Mouse (Mus musculus) midbrain, postnatal 0 days (tissue): ENCODE results near the gene Tns3. TPM values are rescaled to one million over a fixed set of nuclear protein-coding genes. Genes with fewer than 3 reads are reported as not detected.

Experiments
- ATAC-seq: fragments of 200-750 bp; cut with Nextera tagmentation; 2 replicates; pipeline ENCODE4 v1.8.0; 2017; ENCODE audit warnings: moderate number of reproducible peaks, mild to moderate bottlenecking, moderate TSS enrichment, moderate library complexity; ENCODE audit not compliant: low FRiP score
- DNase-seq: peaks from one replicate; pipeline ENCODE4 v3.0.0-alpha.2; 2015; ENCODE audit warnings: low spot score
- H3K27ac ChIP-seq: fragments of 300-500 bp; sonication (generic); 2 replicates; pipeline ENCODE4 v1.5.1; 2014; ENCODE audit warnings: low read depth, mild to moderate bottlenecking, low read length, mixed read lengths
- H3K27me3 ChIP-seq: fragments of 300-500 bp; sonication (generic); 2 replicates; pipeline ENCODE4 v1.6.1; 2014; ENCODE audit warnings: low read length, control low read depth, mixed read lengths; ENCODE audit not compliant: insufficient read depth
- H3K36me3 ChIP-seq: fragments of 300-500 bp; sonication (generic); 2 replicates; pipeline ENCODE4 v1.6.1; 2014; ENCODE audit warnings: low read length, control low read depth, mixed read lengths; ENCODE audit not compliant: insufficient read depth
- H3K4me1 ChIP-seq: fragments of 300-500 bp; sonication (generic); 2 replicates; pipeline ENCODE4 v1.6.1; 2014; ENCODE audit warnings: mild to moderate bottlenecking, control low read depth, antibody characterized with exemption, low read length, mixed read lengths; ENCODE audit not compliant: insufficient read depth
- H3K4me2 ChIP-seq: fragments of 300-500 bp; sonication (generic); 2 replicates; pipeline ENCODE4 v1.6.1; 2014; ENCODE audit warnings: low read depth, mild to moderate bottlenecking, low read length, mixed read lengths; ENCODE audit not compliant: poor library complexity, severe bottlenecking
- H3K4me3 ChIP-seq: fragments of 300-500 bp; sonication (generic); 2 replicates; pipeline ENCODE4 v1.5.1; 2014; ENCODE audit warnings: low read depth, mild to moderate bottlenecking, low read length, moderate library complexity
- H3K9ac ChIP-seq: fragments of 300-500 bp; sonication (generic); replicated peaks from 2 replicates; pipeline ENCODE4 v1.6.1; 2014; ENCODE audit warnings: mild to moderate bottlenecking, low read length, moderate library complexity, mixed read lengths; ENCODE audit not compliant: poor library complexity, severe bottlenecking
- H3K9me3 ChIP-seq: fragments of 300-500 bp; sonication (generic); 2 replicates; pipeline ENCODE4 v1.6.1; 2016; ENCODE audit warnings: low read length, control low read depth
- CTCF ChIP-seq: IDR thresholded peaks from 2 replicates; pipeline ENCODE4 v1.5.1; 2016; ENCODE audit warnings: antibody characterized with exemption, mild to moderate bottlenecking
- WGBS: fragments of 180-500 bp; shearing (Covaris S2); extraction: QIAGEN DNeasy Blood & Tissue Kit; methylation state at CpG from one replicate; pipeline ENCODE4 v1.1.7; 2014; 5-methylcytosine and 5-hydroxymethylcytosine counted together
- polyA plus RNA-seq: library from polyadenylated mRNA; unstranded; fragments of >200 nt; fragmentation: Nextera tagmentation; extraction: Ambion mirVana; gene quantifications from 2 replicates; pipeline ENCODE4 v1.2.1, GENCODE M21; 2015
- total RNA-seq: library from RNA; depleted of rRNA; stranded (reverse); fragments of >200 nt; gene quantifications from 2 replicates; pipeline ENCODE4 v1.2.3, GENCODE M21; 2014

Gene Tns3
- total and polyA plus RNA-seq, 2 experiments from 2014 or later, result 4.9 to 38.7 TPM

- no peak overlapping the region for H3K9ac ChIP-seq
- ATAC-seq, result no peak
- no peaks in the 10 kb centered on the region for H3K27me3 ChIP-seq
- no peak for TF ChIP-seq CTCF
- H3K4me1 ChIP-seq, result no peaks in the 10 kb centered on the region
- H3K4me3 ChIP-seq, result no peak overlapping the region
- no peaks in the 10 kb centered on the region for H3K9me3 ChIP-seq
- H3K27ac ChIP-seq, result no peak overlapping the region
- no peak for DNase-seq
- H3K36me3 ChIP-seq, result no peaks in the 10 kb centered on the region
- no peak overlapping the region for H3K4me2 ChIP-seq
- WGBS, result 79% methylated on average over 3 of the region's 3 CpGs
Measured at GRCm38 (mm10) chr11:8701400-8701799, 37.1 kb upstream of the Tns3 start.

DNA sequence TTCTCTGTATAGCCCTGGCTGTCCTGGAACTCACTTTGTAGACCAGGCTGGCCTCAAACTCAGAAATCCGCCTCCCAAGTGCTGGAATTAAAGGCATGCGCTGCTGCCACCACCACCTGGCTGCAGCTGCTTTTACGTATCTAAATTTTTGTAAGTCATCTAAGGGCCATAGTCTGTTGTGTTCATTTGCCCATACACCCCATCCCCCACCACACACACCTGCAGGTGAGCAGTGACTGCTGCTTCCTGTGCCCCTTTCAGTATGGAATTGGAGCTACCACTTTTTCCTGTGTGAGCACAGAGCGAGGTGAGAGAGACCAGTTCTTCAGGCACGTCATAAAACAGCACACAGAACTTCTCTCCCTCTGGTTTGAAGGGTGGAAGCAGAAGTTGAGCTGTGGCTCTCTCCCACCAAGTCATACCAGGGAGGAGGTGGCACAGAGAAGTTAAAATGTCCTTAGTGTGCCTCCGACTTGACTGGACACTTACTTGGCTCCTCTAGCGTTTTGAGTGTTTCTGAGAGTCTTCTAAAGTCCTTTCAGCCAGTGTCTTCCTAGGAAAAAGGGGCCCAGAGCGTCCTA, 36.4 kb upstream of the Tns3 start:
- H3K9me3 ChIP-seq, result no peaks in the 10 kb centered on the region
- WGBS, result 86% methylated on average over 8 of the region's 8 CpGs

DNA sequence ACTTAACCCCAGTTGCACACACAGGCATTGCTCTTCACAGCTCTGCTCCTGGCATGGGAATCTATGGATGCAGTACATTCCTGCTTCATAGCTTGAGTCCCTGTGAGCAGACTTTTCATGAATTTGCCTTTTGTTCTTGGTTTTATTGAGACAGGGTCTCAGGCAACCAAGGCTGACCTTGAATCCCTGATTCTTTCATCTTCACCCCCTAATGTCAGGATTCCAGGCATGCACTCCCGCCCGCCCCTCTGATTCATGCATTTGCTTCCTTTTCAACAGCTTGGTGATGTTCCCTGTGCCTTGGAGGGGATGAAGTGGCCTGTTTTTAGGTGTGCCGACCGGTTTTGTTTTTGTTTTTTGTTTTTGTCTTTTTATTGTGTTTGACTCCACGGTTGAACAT, 35.4 kb upstream of the Tns3 start:
- WGBS, result 35% methylated on average over 5 of the region's 5 CpGs
- Histone ChIP-seq H3K36me3 (no peaks in the 10 kb centered on the region), H3K4me2 (no peak overlapping the region), H3K27ac (no peak overlapping the region), H3K4me3 (no peak overlapping the region), H3K9ac (no peak overlapping the region), H3K27me3 (no peaks in the 10 kb centered on the region), H3K9me3 (no peaks in the 10 kb centered on the region), H3K4me1 (no peaks in the 10 kb centered on the region)
- no peak for TF ChIP-seq CTCF
- ATAC-seq (no peak), DNase-seq (no peak)

More for the DNA sequence above, 36.4 kb upstream of the Tns3 start:
- ATAC-seq (no peak), DNase-seq (no peak)
- Histone ChIP-seq H3K27ac (no peak overlapping the region), H3K4me2 (no peak overlapping the region), H3K36me3 (no peaks in the 10 kb centered on the region), H3K4me3 (no peak overlapping the region), H3K27me3 (no peaks in the 10 kb centered on the region), H3K9ac (no peak overlapping the region), H3K4me1 (no peaks in the 10 kb centered on the region)
- TF ChIP-seq CTCF, result no peak

DNA sequence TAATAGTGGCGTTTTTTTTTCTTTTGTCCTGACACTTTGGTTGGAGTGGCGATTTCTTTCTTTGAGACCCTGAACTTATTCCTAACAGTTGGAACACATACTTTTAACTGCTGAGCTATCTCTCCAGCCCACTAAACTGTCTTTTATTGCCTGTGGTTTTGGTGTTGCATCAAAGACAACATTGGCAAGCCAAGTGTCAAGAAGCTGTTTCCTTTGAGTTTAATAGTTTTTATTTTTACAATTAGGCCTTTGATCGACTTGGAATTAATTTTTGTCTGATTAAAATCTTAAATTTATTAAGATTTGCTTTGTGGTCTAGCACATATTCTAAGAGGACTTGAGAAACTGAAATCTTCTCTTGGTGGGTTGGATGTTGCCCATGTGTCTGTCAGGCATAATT, 33.3 kb upstream of the Tns3 start:
- ATAC-seq (no peak), DNase-seq (no peak)
- TF ChIP-seq CTCF, result no peak
- Histone ChIP-seq H3K4me2 (no peak overlapping the region), H3K4me1 (0 out of 2 replicates have a peak, but pooled peaks cover 2% of the 10 kb centered on the region), H3K36me3 (no peaks in the 10 kb centered on the region), H3K4me3 (no peak overlapping the region), H3K27ac (no peak overlapping the region), H3K9me3 (no peaks in the 10 kb centered on the region), H3K27me3 (no peaks in the 10 kb centered on the region), H3K9ac (no peak overlapping the region)
- WGBS, result 97% methylated on average over 3 of the region's 3 CpGs

GRCm38 (mm10) chr11:8694096-8694495, 29.8 kb upstream of the Tns3 start:
- no peak for TF ChIP-seq CTCF

DNA sequence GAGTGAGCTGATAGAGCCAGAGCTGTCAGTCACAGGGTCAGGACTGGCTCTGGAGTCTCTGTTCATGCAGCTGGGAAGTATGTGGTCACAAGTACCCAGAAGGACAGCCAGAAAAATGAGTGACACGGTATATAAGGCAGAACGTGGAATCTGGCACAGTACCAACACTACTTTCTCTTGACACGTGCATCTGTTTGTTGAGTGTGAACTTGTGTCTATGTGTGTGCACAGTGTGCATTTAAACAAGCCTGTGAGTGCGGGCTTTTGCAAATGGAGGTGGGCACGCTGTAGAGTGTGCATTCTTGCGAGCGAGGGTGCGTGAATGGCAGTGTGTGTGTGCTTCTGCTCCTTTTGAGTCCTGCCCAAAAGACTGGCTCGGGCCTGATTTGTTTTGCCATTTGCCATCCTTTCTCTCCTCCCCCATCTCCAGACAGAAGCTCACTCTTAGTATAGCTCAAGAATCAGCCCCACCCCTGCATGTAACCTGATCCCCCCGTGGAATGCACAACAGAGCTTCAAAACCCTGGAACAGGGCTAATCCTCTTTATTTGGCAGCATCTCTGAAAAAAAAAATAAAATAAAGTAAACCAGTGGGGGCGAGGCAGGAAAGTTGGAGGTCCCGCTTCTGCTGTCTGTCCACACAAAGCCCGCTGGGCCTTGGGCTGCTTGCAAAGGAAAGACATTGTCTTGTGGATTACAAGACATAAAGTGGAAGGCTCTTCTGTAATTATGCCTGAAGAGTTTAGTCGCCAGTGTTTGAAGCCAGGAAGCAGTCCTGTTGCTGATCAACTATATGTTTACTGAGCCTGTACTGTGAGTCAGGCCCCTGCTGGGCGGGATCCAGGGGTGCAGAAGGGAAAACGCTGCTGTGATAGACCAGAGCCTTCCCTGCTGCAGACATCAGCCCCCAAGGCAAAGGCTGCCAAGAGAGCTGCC, 28.5 kb upstream of the Tns3 start:
- Histone ChIP-seq H3K4me2 (no peak overlapping the region), H3K4me3 (no peak overlapping the region), H3K27me3 (no peaks in the 10 kb centered on the region), H3K27ac (no peak overlapping the region), H3K4me1 (0 out of 2 replicates have a peak, but pooled peaks cover 7% of the 10 kb centered on the region), H3K36me3 (no peaks in the 10 kb centered on the region), H3K9ac (no peak overlapping the region), H3K9me3 (no peaks in the 10 kb centered on the region)
- DNase-seq (peak; percentile 48), ATAC-seq (peak; percentile 28; the same call in 1 of the 2 replicates)
- no peak for TF ChIP-seq CTCF
- WGBS, result 19% methylated on average over 16 of the region's 16 CpGs

More at GRCm38 (mm10) chr11:8694096-8694495, 29.8 kb upstream of the Tns3 start:
- Histone ChIP-seq H3K4me1 (0 out of 2 replicates have a peak, but pooled peaks cover 7% of the 10 kb centered on the region), H3K4me2 (no peak overlapping the region), H3K36me3 (no peaks in the 10 kb centered on the region), H3K27me3 (no peaks in the 10 kb centered on the region), H3K9me3 (no peaks in the 10 kb centered on the region), H3K27ac (no peak overlapping the region), H3K9ac (no peak overlapping the region), H3K4me3 (no peak overlapping the region)
- 96% methylated on average over 5 of the region's 5 CpGs for WGBS
- DNase-seq (no peak), ATAC-seq (no peak)
